Mouse (Mus musculus): Measurements from ENCODE around the gene Twf2.
A peak's percentile ranks its signal among the peaks of the same experiment; 100 is the strongest.
"Not testable (repeated sequence)": the region's sequence is repeated elsewhere in the genome, so short reads cannot be mapped to it uniquely, and the experiment has no call there.

The Twf2 gene

DNA sequence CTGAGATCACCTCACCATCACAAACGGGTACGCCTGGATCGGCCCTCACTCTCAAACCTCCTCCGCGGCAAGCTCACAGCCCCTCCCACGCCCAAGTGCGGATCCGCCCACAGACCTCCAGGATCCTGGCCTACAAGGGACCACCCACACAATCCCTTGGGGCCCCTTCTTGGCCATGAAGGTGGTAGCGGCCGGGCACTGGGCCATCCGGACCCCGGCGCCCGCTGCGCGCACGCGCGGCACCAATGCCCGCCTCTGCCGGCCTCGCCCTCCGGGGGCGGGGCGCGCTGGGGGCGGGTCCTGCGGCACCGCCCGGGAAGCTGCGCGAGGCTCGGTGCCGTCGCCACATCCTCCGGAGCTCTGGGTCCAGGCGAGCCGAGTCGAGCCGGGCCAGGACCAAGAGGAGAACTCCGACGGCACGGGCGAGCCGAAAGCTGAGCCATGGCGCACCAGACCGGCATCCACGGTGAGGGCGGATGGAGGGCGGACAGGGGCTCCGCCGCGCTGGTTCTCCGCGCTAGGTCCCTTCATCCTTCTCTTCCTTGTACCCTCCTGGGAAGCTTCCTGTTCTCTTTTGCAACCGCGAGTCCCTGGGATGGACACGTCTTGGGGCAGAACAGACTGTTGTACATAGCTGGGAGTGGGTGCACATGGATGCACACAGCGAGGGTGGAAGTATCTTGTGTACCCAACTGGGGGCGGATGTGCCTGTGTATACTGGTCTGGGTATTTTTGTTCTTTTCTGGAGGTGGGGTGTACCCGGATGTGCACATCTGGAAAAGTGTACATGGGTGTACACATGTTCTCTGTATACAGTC is at the start of gene Twf2:
Gene Twf2 (plus strand): TSS at position 290 of the 818 bp plus-strand sequence.
- DNase-seq (ENCODE audit: low spot score): peak; percentile 82

- no peak for DNase-seq (ENCODE audit: low spot score)
Observed at GRCm38 (mm10) chr9:106154106-106154505, 48.8 kb upstream of the Twf2 start.

- DNase-seq (ENCODE audit: low spot score): peak; percentile 69
Observed at GRCm38 (mm10) chr9:106156419-106156818, 46.5 kb upstream of the Twf2 start.

DNA sequence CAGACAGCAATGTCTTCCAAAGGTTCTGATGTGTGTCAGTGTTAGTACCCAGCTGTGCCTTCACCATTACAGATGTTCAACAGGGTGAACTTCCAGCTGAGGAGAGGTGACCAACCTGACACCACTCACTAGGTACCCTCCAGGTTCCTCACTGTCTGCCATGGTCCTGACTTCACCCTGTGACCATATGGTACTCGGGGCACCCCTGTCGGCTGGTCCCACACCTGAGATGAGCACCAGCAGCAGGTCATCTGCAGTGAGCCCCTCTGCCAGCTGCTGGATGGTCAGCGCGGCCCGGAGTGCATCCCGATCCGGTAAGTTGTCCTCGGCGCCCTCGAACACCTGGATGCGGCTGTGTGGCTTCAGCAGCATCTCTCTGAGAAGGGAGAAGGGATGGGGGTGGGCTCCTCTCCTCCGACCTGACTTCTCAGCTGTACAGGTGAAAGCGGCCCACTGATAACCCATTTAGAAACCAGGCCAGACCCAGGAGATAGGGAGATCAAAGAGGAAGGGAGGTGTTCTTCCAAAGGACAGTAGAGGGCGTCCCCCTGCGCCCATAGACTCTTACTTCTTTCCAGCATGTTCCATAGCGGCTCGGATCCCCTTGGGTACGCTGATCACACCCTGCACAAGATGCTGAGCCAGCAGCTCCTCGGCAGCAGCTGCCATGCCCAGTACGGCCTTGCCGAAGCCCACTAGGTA is 45.8 kb upstream of the Twf2 start:
- no peak for DNase-seq (ENCODE audit: low spot score)

GRCm38 (mm10) chr9:106157623-106157925 is 45.3 kb upstream of the Twf2 start:
- DNase-seq (ENCODE audit: low spot score): no peak

DNA sequence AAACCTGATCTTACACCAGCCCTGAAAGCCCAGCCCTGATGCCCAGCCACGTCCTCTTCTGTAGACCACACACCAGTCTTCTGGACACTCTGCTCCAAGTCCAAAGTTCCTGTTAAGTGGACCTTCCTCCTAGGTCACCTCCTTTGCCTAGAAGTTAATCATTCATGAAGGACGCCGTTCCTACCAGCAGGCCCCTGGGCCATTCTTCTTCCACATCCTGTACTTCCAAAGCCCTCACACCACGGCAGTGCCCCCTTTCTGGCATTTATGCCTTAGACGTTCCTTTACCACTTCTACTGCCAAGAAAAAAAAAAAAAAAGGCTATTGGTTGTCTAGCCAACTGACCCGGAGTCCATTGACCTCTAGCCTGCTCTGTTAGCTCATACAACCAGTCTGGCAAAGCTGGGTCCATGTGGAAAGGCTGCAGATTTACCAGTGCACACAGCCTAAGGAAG is 44.8 kb upstream of the Twf2 start, which contains the start of gene Glyctk:
Gene Glyctk (minus strand): TSS at position 102 of the 455 bp plus-strand sequence.
- peak; percentile 69 for DNase-seq (ENCODE audit: low spot score)

GRCm38 (mm10) chr9:106159237-106159636 is 43.7 kb upstream of the Twf2 start:
- DNase-seq (ENCODE audit: low spot score): no peak

GRCm38 (mm10) chr9:106159784-106160301 is 43.1 kb upstream of the Twf2 start:
- peak; percentile 96 for DNase-seq (ENCODE audit: low spot score)

- peak; percentile 56 for DNase-seq (ENCODE audit: low spot score)
Observed at GRCm38 (mm10) chr9:106160426-106160825, 42.5 kb upstream of the Twf2 start.

DNA sequence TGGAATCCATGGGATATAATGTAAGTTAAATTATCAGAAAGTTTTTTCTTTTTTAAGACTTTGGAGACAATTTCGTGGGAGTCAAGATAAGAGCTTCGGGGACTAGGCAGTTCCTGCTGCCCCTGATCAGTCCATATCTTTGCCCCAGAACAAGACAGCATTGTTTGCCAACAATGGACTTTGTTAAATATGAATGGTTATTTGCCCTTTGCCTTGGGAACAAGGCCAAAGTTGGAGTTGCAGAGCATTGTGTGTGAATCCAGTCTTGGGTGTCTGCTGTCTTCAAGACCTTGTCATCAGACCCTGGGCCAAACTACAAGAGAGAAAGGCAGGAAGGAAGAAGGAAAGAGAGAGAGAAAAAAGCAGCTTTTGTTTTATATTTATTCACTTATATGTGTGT is 36.2 kb upstream of the Twf2 start:
- DNase-seq (ENCODE audit: low spot score): peak; percentile 84

- DNase-seq (ENCODE audit: low spot score): no peak
Observed at GRCm38 (mm10) chr9:106167241-106167640, 35.7 kb upstream of the Twf2 start.

DNA sequence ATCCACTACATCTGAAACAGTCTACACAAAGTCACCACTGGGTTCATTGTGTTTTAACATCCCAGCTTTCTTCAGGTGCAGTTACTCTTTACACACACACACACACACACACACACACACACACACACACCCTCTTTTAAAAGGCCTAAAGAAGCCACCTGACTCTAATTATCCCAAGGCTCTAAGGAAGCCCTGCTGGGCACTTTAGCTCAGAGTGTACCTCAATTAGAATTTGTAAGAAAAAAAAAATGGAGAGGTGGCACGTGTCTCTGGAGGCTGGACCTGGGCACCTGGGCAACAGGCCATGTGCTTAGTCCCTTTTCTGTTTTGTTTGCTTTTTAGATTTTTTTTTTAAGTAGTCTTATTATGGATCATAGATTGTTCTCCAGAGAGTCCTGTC is 35.2 kb upstream of the Twf2 start:
- peak; percentile 45 for DNase-seq (ENCODE audit: low spot score)

DNA sequence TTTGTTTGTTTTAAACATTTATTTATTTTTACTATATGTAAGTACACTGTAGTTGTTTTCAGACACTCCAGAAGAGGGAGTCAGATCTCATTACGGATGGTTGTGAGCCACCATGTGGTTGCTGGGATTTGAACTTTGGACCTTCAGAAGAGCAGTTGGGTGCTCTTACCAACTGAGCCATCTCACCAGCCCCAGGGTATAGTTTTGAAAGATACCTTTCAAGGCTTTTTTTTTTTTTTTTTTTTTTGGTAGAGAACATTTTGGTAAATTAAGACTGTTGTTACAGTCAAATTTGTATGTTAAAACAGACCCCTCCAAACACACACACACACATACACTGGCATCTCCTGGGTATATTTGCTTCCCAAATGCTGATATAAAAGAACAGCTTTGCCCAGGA is 33.9 kb upstream of the Twf2 start:
- not testable (repeated sequence) for DNase-seq (ENCODE audit: low spot score)

DNA sequence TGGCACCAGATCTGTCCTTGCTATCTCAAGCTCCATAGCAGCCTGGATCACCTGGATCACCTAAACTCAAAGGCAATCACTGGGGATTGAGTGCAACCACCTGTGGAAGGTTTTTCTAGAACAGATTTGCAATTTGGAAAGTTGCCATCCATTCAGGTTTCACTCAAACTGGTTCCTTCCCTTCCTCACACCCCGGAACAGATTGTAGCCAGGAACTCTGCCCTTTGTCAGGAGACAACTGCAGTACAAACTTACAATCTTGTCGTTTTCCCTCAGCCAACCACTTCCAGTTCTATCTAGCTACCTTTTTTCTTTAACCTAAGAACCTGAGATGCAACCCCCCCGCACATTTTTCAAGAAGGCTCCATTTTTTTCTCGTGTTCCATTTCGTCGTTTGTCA is 33.0 kb upstream of the Twf2 start:
- DNase-seq (ENCODE audit: low spot score): no peak

- peak; percentile 91 for DNase-seq (ENCODE audit: low spot score)
Observed at GRCm38 (mm10) chr9:106170556-106171345, 32.2 kb upstream of the Twf2 start, which contains the start of gene Wdr82. Wdr82 (plus strand) TSS chr9:106170928.

DNA sequence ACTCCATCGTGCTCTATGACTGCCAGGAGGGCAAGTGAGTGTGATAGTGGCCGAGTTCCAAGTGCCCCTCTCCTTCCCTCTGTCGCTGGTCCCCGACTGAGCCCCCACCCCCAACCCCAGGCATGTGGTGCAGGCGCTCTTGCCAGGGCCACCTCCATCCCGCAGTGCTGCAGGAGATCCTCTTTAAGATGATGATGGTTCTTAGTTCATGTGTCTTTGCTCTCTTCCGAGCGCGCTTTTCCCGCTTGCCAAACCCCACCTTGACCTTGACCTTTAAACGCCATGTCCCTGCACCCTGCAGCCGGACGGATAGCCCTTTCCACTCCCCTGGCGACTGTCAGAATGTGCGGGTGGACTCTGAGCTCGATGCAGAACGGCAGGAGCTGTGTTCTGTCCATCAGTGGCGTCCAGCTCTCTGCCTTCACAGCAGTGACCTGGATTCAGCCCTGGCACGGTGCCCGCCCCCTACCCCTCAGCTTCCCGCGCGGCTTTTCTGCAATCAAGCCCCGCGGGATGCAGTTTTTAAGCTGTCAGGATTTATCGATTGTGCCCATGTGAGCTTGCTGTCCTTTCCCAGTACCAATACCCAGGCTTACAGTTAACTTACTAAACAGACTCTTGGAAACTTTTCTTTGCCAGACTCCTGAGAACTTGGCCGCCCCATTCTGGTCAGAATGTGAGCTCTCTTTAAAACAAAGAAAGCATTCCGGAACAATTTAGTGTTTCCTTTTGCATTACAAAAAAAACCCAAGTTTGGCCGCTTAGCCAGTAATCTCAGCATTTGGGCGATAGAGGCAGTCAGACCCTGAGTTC is 31.4 kb upstream of the Twf2 start:
- DNase-seq (ENCODE audit: low spot score): peak; percentile 71

- peak; percentile 46 for DNase-seq (ENCODE audit: low spot score)
Observed at GRCm38 (mm10) chr9:106172527-106172926, 30.4 kb upstream of the Twf2 start.

GRCm38 (mm10) chr9:106173363-106173762 is 29.5 kb upstream of the Twf2 start:
- DNase-seq (ENCODE audit: low spot score): no peak

GRCm38 (mm10) chr9:106175552-106176200 is 27.2 kb upstream of the Twf2 start:
- DNase-seq (ENCODE audit: low spot score): no peak

GRCm38 (mm10) chr9:106176769-106177168 is 26.1 kb upstream of the Twf2 start:
- DNase-seq (ENCODE audit: low spot score): no peak

DNA sequence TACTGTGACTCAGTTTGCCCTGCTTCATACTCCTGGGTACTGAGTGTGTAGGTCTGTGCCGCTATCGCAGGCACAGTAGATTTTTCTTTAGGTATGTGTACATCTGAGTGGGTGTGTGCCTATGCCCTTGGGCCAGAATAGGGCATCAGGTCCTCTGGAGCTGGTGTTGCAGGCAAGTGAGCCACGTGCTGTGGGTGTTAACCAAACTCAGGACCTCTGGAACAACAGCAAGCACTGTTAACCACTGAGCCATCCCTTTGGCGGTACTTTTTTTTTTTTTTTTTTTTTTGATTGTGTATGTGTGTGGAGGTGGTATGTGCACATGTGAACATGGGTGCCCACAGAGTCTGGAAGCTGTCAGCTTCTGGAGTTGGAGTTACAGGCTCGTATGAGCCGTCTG is 25.1 kb upstream of the Twf2 start:
- no peak for DNase-seq (ENCODE audit: low spot score)
